Mouse (Mus musculus): ENCODE results near the gene Usp30. TPM values are rescaled to one million over a fixed set of nuclear protein-coding genes. Genes with fewer than 3 reads are reported as not detected.

Gene Usp30
- polyA plus RNA-seq, 1 experiment from 2014 or later, result 10.1 TPM

DNA sequence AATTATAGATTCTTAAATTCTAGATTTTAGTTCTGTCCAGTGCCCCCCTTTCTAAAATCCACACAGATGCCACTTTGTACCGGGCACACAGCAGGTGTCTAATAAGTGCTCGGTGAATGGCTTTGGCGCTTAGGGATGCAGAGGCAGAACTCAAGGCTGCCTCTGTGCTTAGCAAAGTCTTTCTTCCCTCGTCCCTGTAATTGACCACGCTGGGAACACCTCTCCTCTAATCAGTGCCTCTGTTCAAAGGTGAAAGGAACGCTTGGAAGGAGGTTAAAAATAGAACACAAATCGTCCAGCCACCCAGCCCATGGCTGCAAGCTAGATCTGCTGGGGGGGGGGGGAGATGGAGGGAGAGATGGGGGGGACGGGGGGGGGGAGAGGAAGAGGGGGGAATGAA, 24.8 kb upstream of the Usp30 start:
- WGBS, result 30% methylated on average over 7 of the region's 8 CpGs
- DNase-seq (ENCODE audit: low spot score) (no peak), ATAC-seq (ENCODE audit: low read depth) (no peak)
- Histone ChIP-seq H3K4me1 (ENCODE audit: control insufficient read depth, insufficient read depth, low read length) (0 out of 2 replicates have a peak, but pooled peaks cover 4% of the 10 kb centered on the region), H3K4me3 (ENCODE audit: low read depth, low read length) (no peak overlapping the region), H3K27me3 (replicated peaks; ENCODE audit: control insufficient read depth, insufficient read depth, low read length) (no peaks in the 10 kb centered on the region), H3K36me3 (ENCODE audit: control insufficient read depth, insufficient read depth, low read length) (no peaks in the 10 kb centered on the region), H3K9ac (ENCODE audit: low read depth, low read length) (no peak overlapping the region), H3K27ac (replicated peaks; ENCODE audit: low read depth, low read length) (no peak overlapping the region), H3K9me3 (ENCODE audit: control insufficient read depth, low read length) (no peaks in the 10 kb centered on the region), H3K4me2 (ENCODE audit: low read depth, low read length) (no peak overlapping the region)

DNA sequence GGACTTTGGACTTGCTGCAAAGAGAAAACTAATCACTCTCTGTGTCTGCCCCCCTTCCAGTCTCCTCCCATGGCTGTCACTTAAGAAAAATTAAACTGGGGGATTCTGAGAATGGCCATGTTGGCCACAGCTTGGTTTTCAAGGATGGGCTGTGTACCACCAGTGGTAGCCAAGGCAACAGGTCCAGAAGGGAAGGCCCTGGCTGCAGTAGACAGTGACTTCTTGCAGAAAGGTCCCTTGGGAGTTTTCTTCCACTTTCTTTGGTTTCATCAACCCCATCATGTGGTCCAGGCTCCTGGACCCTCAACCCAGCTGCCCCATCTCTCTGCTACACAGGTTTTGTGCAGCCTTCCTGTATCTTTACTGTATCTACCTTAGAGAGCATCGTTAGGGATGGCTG, 24.4 kb upstream of the Usp30 start:
- 66% methylated on average over 1 of the region's 1 CpGs for WGBS
- Histone ChIP-seq H3K27ac (replicated peaks; ENCODE audit: low read depth, low read length) (no peak overlapping the region), H3K9me3 (ENCODE audit: control insufficient read depth, low read length) (no peaks in the 10 kb centered on the region), H3K4me2 (ENCODE audit: low read depth, low read length) (no peak overlapping the region), H3K36me3 (ENCODE audit: control insufficient read depth, insufficient read depth, low read length) (no peaks in the 10 kb centered on the region), H3K4me1 (ENCODE audit: control insufficient read depth, insufficient read depth, low read length) (0 out of 2 replicates have a peak, but pooled peaks cover 4% of the 10 kb centered on the region), H3K4me3 (ENCODE audit: low read depth, low read length) (no peak overlapping the region), H3K9ac (ENCODE audit: low read depth, low read length) (no peak overlapping the region), H3K27me3 (replicated peaks; ENCODE audit: control insufficient read depth, insufficient read depth, low read length) (no peaks in the 10 kb centered on the region)
- ATAC-seq (ENCODE audit: low read depth) (no peak), DNase-seq (ENCODE audit: low spot score) (no peak)

GRCm38 (mm10) chr5:114041327-114041930, 23.8 kb upstream of the Usp30 start:
- DNase-seq (ENCODE audit: low spot score) (peak; percentile 6), ATAC-seq (ENCODE audit: low read depth) (0 out of 2 replicates have a peak, but pooled peaks have one; percentile 55)
- Histone ChIP-seq H3K27me3 (replicated peaks; ENCODE audit: control insufficient read depth, insufficient read depth, low read length) (no peaks in the 10 kb centered on the region), H3K36me3 (ENCODE audit: control insufficient read depth, insufficient read depth, low read length) (no peaks in the 10 kb centered on the region), H3K9me3 (ENCODE audit: control insufficient read depth, low read length) (no peaks in the 10 kb centered on the region), H3K27ac (replicated peaks; ENCODE audit: low read depth, low read length) (no peak overlapping the region), H3K4me2 (ENCODE audit: low read depth, low read length) (0 out of 2 replicates have a peak overlapping the region, but pooled peaks have one; percentile 5), H3K4me3 (ENCODE audit: low read depth, low read length) (no peak overlapping the region), H3K9ac (ENCODE audit: low read depth, low read length) (no peak overlapping the region), H3K4me1 (ENCODE audit: control insufficient read depth, insufficient read depth, low read length) (0 out of 2 replicates have a peak, but pooled peaks cover 4% of the 10 kb centered on the region)
- WGBS, result 20% methylated on average over 15 of the region's 15 CpGs

DNA sequence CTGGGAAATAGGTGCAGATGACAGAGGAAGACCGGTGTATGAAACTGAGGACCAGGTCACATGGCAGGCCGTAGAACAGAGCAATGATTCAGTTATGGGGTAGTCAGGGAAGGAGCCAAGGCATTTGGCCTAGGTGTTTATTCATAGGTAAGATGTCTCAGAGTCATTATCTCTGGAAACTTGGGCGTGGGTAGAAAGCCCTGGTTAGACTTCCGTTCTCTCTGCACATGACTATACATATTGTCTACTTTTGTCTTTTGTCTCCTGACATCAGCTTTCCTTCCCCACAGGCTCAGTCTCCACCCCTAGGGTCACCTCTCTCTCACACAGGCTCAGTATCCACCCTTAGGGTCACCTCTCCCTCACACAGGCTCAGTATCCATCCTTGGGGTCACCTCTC, 21.5 kb upstream of the Usp30 start:
- Histone ChIP-seq H3K9me3 (ENCODE audit: control insufficient read depth, low read length) (no peaks in the 10 kb centered on the region), H3K9ac (ENCODE audit: low read depth, low read length) (no peak overlapping the region), H3K4me3 (ENCODE audit: low read depth, low read length) (no peak overlapping the region), H3K27ac (replicated peaks; ENCODE audit: low read depth, low read length) (no peak overlapping the region), H3K36me3 (ENCODE audit: control insufficient read depth, insufficient read depth, low read length) (no peaks in the 10 kb centered on the region), H3K27me3 (replicated peaks; ENCODE audit: control insufficient read depth, insufficient read depth, low read length) (no peaks in the 10 kb centered on the region), H3K4me1 (ENCODE audit: control insufficient read depth, insufficient read depth, low read length) (0 out of 2 replicates have a peak, but pooled peaks cover 4% of the 10 kb centered on the region), H3K4me2 (ENCODE audit: low read depth, low read length) (no peak overlapping the region)
- 75% methylated on average over 4 of the region's 4 CpGs for WGBS
- ATAC-seq (ENCODE audit: low read depth) (no peak), DNase-seq (ENCODE audit: low spot score) (no peak)

GRCm38 (mm10) chr5:114045134-114045533, 20.1 kb upstream of the Usp30 start:
- H3K4me3 ChIP-seq (ENCODE audit: low read depth, low read length), result no peak overlapping the region
- 63% methylated on average over 1 of the region's 1 CpGs for WGBS
- DNase-seq (ENCODE audit: low spot score), result no peak
- H3K27me3 ChIP-seq (replicated peaks; ENCODE audit: control insufficient read depth, insufficient read depth, low read length), result no peaks in the 10 kb centered on the region
- H3K27ac ChIP-seq (replicated peaks; ENCODE audit: low read depth, low read length), result no peak overlapping the region
- ATAC-seq (ENCODE audit: low read depth), result no peak
- no peak overlapping the region for H3K4me2 ChIP-seq (ENCODE audit: low read depth, low read length)
- H3K9ac ChIP-seq (ENCODE audit: low read depth, low read length), result no peak overlapping the region
- H3K9me3 ChIP-seq (ENCODE audit: control insufficient read depth, low read length), result no peaks in the 10 kb centered on the region
- no peaks in the 10 kb centered on the region for H3K36me3 ChIP-seq (ENCODE audit: control insufficient read depth, insufficient read depth, low read length)
- H3K4me1 ChIP-seq (ENCODE audit: control insufficient read depth, insufficient read depth, low read length), result 0 out of 2 replicates have a peak, but pooled peaks cover 4% of the 10 kb centered on the region

DNA sequence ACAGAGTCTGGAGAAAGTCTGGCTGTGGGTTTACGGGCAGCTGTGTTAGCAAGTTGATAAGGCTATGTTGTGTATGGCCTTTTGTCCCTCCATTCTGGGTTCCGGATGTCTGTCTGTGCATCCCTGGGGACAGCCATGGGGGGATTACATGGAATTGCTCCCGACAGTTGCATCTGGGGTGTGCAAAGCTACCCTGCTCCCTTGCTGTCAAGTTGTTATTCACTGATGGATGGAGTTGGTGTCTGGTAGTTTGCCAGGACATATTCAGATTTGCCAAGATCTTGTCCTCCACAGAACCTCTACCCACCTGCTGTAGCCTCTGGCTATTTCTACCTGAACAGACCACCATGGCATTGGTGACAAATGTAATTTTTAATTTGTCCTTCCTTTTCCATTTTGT, 19.1 kb upstream of the Usp30 start:
- H3K4me3 ChIP-seq (ENCODE audit: low read depth, low read length), result no peak overlapping the region
- H3K4me2 ChIP-seq (ENCODE audit: low read depth, low read length), result no peak overlapping the region
- H3K36me3 ChIP-seq (ENCODE audit: control insufficient read depth, insufficient read depth, low read length), result no peaks in the 10 kb centered on the region
- H3K9ac ChIP-seq (ENCODE audit: low read depth, low read length), result no peak overlapping the region
- ATAC-seq (ENCODE audit: low read depth) (no peak), DNase-seq (ENCODE audit: low spot score) (no peak)
- no peaks in the 10 kb centered on the region for H3K9me3 ChIP-seq (ENCODE audit: control insufficient read depth, low read length)
- WGBS, result 59% methylated on average over 3 of the region's 3 CpGs
- H3K4me1 ChIP-seq (ENCODE audit: control insufficient read depth, insufficient read depth, low read length), result 0 out of 2 replicates have a peak, but pooled peaks cover under 1% of the 10 kb centered on the region
- no peaks in the 10 kb centered on the region for H3K27me3 ChIP-seq (replicated peaks; ENCODE audit: control insufficient read depth, insufficient read depth, low read length)
- no peak overlapping the region for H3K27ac ChIP-seq (replicated peaks; ENCODE audit: low read depth, low read length)

GRCm38 (mm10) chr5:114046604-114047003, 18.7 kb upstream of the Usp30 start:
- Histone ChIP-seq H3K4me2 (ENCODE audit: low read depth, low read length) (no peak overlapping the region), H3K27ac (replicated peaks; ENCODE audit: low read depth, low read length) (no peak overlapping the region), H3K36me3 (ENCODE audit: control insufficient read depth, insufficient read depth, low read length) (no peaks in the 10 kb centered on the region), H3K9me3 (ENCODE audit: control insufficient read depth, low read length) (no peaks in the 10 kb centered on the region), H3K4me3 (ENCODE audit: low read depth, low read length) (no peak overlapping the region), H3K27me3 (replicated peaks; ENCODE audit: control insufficient read depth, insufficient read depth, low read length) (no peaks in the 10 kb centered on the region), H3K4me1 (ENCODE audit: control insufficient read depth, insufficient read depth, low read length) (no peaks in the 10 kb centered on the region), H3K9ac (ENCODE audit: low read depth, low read length) (no peak overlapping the region)
- 52% methylated on average over 3 of the region's 3 CpGs for WGBS
- DNase-seq (ENCODE audit: low spot score), result no peak
- ATAC-seq (ENCODE audit: low read depth), result no peak

- ATAC-seq (ENCODE audit: low read depth), result no peak
- Histone ChIP-seq H3K4me3 (ENCODE audit: low read depth, low read length) (no peak overlapping the region), H3K9ac (ENCODE audit: low read depth, low read length) (no peak overlapping the region), H3K4me2 (ENCODE audit: low read depth, low read length) (no peak overlapping the region), H3K4me1 (ENCODE audit: control insufficient read depth, insufficient read depth, low read length) (no peaks in the 10 kb centered on the region), H3K27me3 (replicated peaks; ENCODE audit: control insufficient read depth, insufficient read depth, low read length) (no peaks in the 10 kb centered on the region), H3K27ac (replicated peaks; ENCODE audit: low read depth, low read length) (no peak overlapping the region), H3K9me3 (ENCODE audit: control insufficient read depth, low read length) (no peaks in the 10 kb centered on the region), H3K36me3 (ENCODE audit: control insufficient read depth, insufficient read depth, low read length) (no peaks in the 10 kb centered on the region)
- 75% methylated on average over 5 of the region's 5 CpGs for WGBS
- no peak for DNase-seq (ENCODE audit: low spot score)
Observed at GRCm38 (mm10) chr5:114047182-114047581, 18.1 kb upstream of the Usp30 start.

- DNase-seq (ENCODE audit: low spot score) (no peak), ATAC-seq (ENCODE audit: low read depth) (no peak)
- H3K4me1 ChIP-seq (ENCODE audit: control insufficient read depth, insufficient read depth, low read length), result no peaks in the 10 kb centered on the region
- no peak overlapping the region for H3K27ac ChIP-seq (replicated peaks; ENCODE audit: low read depth, low read length)
- H3K36me3 ChIP-seq (ENCODE audit: control insufficient read depth, insufficient read depth, low read length), result no peaks in the 10 kb centered on the region
- H3K4me3 ChIP-seq (ENCODE audit: low read depth, low read length), result no peak overlapping the region
- no peaks in the 10 kb centered on the region for H3K9me3 ChIP-seq (ENCODE audit: control insufficient read depth, low read length)
- no peak overlapping the region for H3K4me2 ChIP-seq (ENCODE audit: low read depth, low read length)
- H3K27me3 ChIP-seq (replicated peaks; ENCODE audit: control insufficient read depth, insufficient read depth, low read length), result no peaks in the 10 kb centered on the region
- 54% methylated on average over 12 of the region's 12 CpGs for WGBS
- H3K9ac ChIP-seq (ENCODE audit: low read depth, low read length), result no peak overlapping the region
Observed at GRCm38 (mm10) chr5:114048731-114049308, 16.4 kb upstream of the Usp30 start.
